Mouse (Mus musculus): ENCODE data around the gene Gm47959. TPM values are rescaled to one million over a fixed set of nuclear protein-coding genes. Genes with fewer than 3 reads are reported as not detected.

Gene Gm47959
- not detected in 2 replicates for polyA plus RNA-seq (2012; rRNA removed)

GRCm38 (mm10) chr1:83000306-83000705 is at the start of gene Gm47959:
Gene Gm47959, plus strand, starts transcription at chr1:83000548.

DNA sequence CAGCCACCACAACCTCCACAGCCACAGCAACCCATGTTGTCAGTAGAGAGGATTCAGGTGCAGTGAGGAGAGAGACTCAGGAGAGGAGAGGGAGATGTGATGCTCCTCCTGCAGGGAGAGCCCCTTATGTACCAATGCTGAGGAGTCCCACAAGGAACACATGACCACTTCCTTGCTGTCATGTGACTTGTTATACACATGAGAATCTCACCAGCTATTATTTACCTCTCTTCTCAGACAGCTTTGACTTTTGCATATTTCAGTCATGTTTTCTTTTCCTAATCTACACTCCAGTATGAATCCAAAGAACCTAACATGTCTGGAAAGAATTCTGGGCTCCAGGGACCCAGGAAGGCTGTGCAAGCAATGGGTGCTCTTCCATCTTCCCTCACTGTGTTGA is 44.4 kb upstream of the Gm47959 start, which contains the start of gene Gm7544:
Gene Gm7544 (minus strand): TSS at position 101 of the 400 bp plus-strand sequence.

GRCm38 (mm10) chr1:82959870-82960385 is 40.4 kb upstream of the Gm47959 start, which contains the start of gene Gm47955:
Gene Gm47955, plus strand, starts transcription at chr1:82960286.

DNA sequence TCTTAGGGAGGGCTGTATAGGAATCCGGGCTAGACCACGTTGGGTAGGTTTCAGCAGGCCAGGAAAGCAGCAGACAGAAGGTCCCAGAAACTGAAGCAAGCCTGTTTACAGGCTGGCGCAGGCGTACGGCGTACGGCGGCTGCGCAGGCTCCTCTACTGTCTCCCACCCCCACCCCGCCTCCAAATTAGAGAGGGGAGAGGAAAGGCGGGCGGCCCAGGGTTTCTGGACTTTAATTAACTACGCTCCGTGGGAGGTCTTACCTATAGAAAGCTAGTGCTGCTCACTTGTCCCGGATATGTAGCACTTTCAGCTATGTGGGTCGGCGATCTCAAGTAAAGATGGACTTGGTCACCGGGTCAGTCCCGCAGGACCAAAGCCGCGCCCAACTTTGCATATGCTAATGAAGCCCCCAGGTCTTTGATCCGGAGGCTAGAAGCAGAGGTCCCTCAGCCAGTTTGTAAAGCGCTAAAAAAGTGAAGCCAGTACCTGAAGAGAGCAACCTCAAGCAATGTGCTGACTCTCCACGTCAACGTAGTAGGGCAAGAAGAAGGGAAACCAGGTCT is 37.8 kb downstream of the Gm47959 start, which contains the start of gene Slc19a3:
Gene Slc19a3 (minus strand): TSS at position 340 of the 564 bp plus-strand sequence.

DNA sequence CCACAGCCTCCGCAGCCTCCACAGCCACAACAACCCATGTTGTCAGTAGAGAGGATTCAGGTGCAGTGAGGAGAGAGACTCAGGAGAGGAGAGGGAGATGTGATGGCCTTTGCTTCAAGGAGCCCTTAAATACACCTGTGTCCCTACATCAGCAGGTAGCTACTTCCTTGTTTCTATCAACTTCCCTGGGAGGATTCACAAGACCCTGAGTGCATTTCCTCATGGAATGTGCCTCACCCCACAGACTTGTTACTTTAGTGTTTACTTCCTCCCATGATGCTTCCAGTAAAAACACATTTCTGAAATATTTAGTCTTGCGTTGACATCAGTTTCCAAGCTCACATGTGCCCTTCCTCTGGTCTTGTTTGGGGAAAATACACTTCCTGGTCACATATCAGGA is 42.0 kb downstream of the Gm47959 start, which contains the start of gene Krtap28-10:
Gene Krtap28-10 (minus strand): TSS at position 101 of the 400 bp plus-strand sequence.

GRCm38 (mm10) chr1:83044882-83045427 is 44.6 kb downstream of the Gm47959 start, which contains the start of gene Gm47969:
Gene Gm47969, plus strand, starts transcription at chr1:83044932.

Other genes starting within 250 kb of the Gm47959 start
- 71.0 and 88.4 TPM in 2 replicates for gene Tm4sf20, start 232.1 kb upstream of the Gm47959 start, polyA plus RNA-seq (2012; rRNA removed)
- 1.1 and 1.7 TPM in 2 replicates for gene Gm47791, start 229.3 kb upstream of the Gm47959 start, polyA plus RNA-seq (2012; rRNA removed)
- gene Agfg1, start 161.1 kb upstream of the Gm47959 start, polyA plus RNA-seq (2012; rRNA removed), result 21.0 and 28.9 TPM in 2 replicates
- gene A030005L19Rik, start 87.2 kb upstream of the Gm47959 start, polyA plus RNA-seq (2012; rRNA removed), result 0.90 and 0.91 TPM in 2 replicates
- not detected in 2 replicates for gene A030014E15Rik, start 75.6 kb upstream of the Gm47959 start, polyA plus RNA-seq (2012; rRNA removed)
- not detected in 2 replicates for gene Gm6217, start 69.1 kb upstream of the Gm47959 start, polyA plus RNA-seq (2012; rRNA removed)
- gene A030003K21Rik, start 57.2 kb upstream of the Gm47959 start, polyA plus RNA-seq (2012; rRNA removed), result not detected in 2 replicates
- not detected in 2 replicates for gene Gm7544, start 44.5 kb upstream of the Gm47959 start, polyA plus RNA-seq (2012; rRNA removed)
- not detected in 2 replicates for gene Gm47955, start 40.3 kb upstream of the Gm47959 start, polyA plus RNA-seq (2012; rRNA removed)
- gene Slc19a3, start 37.9 kb downstream of the Gm47959 start, polyA plus RNA-seq (2012; rRNA removed), result 0.10 and 0.25 TPM in 2 replicates
- not detected in 2 replicates for gene Krtap28-10, start 41.9 kb downstream of the Gm47959 start, polyA plus RNA-seq (2012; rRNA removed)
- not detected in 2 replicates for gene Gm47969, start 44.4 kb downstream of the Gm47959 start, polyA plus RNA-seq (2012; rRNA removed)
- gene A030005K14Rik, start 58.8 kb downstream of the Gm47959 start, polyA plus RNA-seq (2012; rRNA removed), result not detected in 2 replicates
- not detected in 2 replicates for gene Krtap28-13, start 60.4 kb downstream of the Gm47959 start, polyA plus RNA-seq (2012; rRNA removed)
- gene Ccl20, start 116.2 kb downstream of the Gm47959 start, polyA plus RNA-seq (2012; rRNA removed), result 7.9 and 9.1 TPM in 2 replicates
- gene Daw1, start 159.2 kb downstream of the Gm47959 start, polyA plus RNA-seq (2012; rRNA removed), result 0.08 TPM in 1 of 2 replicates, not detected in the other